Mouse (Mus musculus) erythroblast, embryonic 14.5 days (primary cell): ENCODE data around the gene Cfap44. TPM values are rescaled to one million over a fixed set of nuclear protein-coding genes. Genes with fewer than 3 reads are reported as not detected.
"Not testable (repeated sequence)": the region's sequence is repeated elsewhere in the genome, so short reads cannot be mapped to it uniquely, and the experiment has no call there.

Experiments
- H3K27me3 ChIP-seq: 2 replicates; pipeline ENCODE4 v1.6.1; 2012; ENCODE audit warnings: inconsistent platforms; ENCODE audit not compliant: control insufficient read depth
- H3K36me3 ChIP-seq: 2 replicates; pipeline ENCODE4 v1.6.1; 2012; ENCODE audit warnings: mild to moderate bottlenecking, inconsistent platforms; ENCODE audit not compliant: control insufficient read depth
- H3K4me1 ChIP-seq: 2 replicates; pipeline ENCODE4 v1.6.1; 2012; ENCODE audit warnings: inconsistent platforms; ENCODE audit not compliant: control insufficient read depth
- H3K4me3 ChIP-seq: replicated peaks from 2 replicates; pipeline ENCODE3; 2012; ENCODE audit warnings: moderate library complexity, mild to moderate bottlenecking, inconsistent platforms
- H3K9me3 ChIP-seq: 2 replicates; pipeline ENCODE4 v1.6.1; 2012; ENCODE audit warnings: low read length, inconsistent platforms, mixed read lengths; ENCODE audit not compliant: control insufficient read depth
- GATA1 ChIP-seq: IDR thresholded peaks from 2 replicates; pipeline ENCODE4 v1.6.1; 2012; ENCODE audit warnings: low read length, inconsistent platforms, mixed read lengths
- TAL1 ChIP-seq: IDR thresholded peaks from 3 replicates; pipeline ENCODE4 v1.6.1; 2012; ENCODE audit warnings: low read length, inconsistent platforms, mixed read lengths
- polyA plus RNA-seq: library from polyadenylated mRNA; stranded (reverse); fragments of >175 nt; gene quantifications from 2 replicates; pipeline ENCODE4 v1.2.3, GENCODE M21; 2012

The Cfap44 gene
- polyA plus RNA-seq, 1 experiment: not detected

- no peaks in the 10 kb centered on the region for H3K9me3 ChIP-seq
- TF ChIP-seq GATA1: no peak
These were observed 27.1 kb downstream of the Cfap44 start for GRCm38 (mm10) chr16:44421735-44422134.

DNA sequence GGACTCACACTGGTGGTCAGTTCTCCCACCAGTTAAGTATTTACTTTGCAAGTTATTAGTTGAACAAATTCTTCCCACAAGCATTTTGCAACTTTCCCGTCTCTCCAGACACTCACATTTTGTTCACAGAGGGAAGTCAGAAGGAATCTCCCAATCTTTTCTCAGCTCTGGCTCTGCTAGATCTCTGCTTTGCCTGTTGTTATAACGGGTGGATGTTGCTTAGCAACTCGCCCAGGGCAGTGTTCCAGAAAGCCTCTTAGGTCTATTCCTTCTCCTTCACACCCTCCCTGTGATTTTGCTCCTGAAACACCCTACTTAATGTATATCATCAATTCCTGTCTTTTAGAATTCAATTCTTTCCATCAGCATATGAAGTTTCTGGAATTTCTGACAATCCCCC lies 28.9 kb downstream of the Cfap44 start:
- H3K4me1 ChIP-seq: no peaks in the 10 kb centered on the region
- H3K9me3 ChIP-seq: no peaks in the 10 kb centered on the region
- TF ChIP-seq TAL1 (no peak), GATA1 (no peak)
- H3K4me3 ChIP-seq: no peak overlapping the region
- H3K36me3 ChIP-seq: no peaks in the 10 kb centered on the region
- H3K27me3 ChIP-seq: no peaks in the 10 kb centered on the region

More at GRCm38 (mm10) chr16:44421735-44422134, 27.1 kb downstream of the Cfap44 start:
- Histone ChIP-seq H3K27me3 (no peaks in the 10 kb centered on the region), H3K4me1 (no peaks in the 10 kb centered on the region), H3K4me3 (no peak overlapping the region), H3K36me3 (no peaks in the 10 kb centered on the region)

- H3K4me1 ChIP-seq: no peaks in the 10 kb centered on the region
- H3K4me3 ChIP-seq: no peak overlapping the region
- TF ChIP-seq GATA1 (no peak), TAL1 (no peak)
- H3K36me3 ChIP-seq: no peaks in the 10 kb centered on the region
- H3K27me3 ChIP-seq: no peaks in the 10 kb centered on the region
- no peaks in the 10 kb centered on the region for H3K9me3 ChIP-seq
These were observed 33.9 kb downstream of the Cfap44 start for GRCm38 (mm10) chr16:44428456-44428855.

- H3K4me3 ChIP-seq: no peak overlapping the region
- H3K27me3 ChIP-seq: no peaks in the 10 kb centered on the region
- H3K4me1 ChIP-seq: no peaks in the 10 kb centered on the region
- no peaks in the 10 kb centered on the region for H3K9me3 ChIP-seq
- TF ChIP-seq GATA1 (no peak), TAL1 (no peak)
- no peaks in the 10 kb centered on the region for H3K36me3 ChIP-seq
These were observed 35.4 kb downstream of the Cfap44 start for GRCm38 (mm10) chr16:44430021-44430420.

DNA sequence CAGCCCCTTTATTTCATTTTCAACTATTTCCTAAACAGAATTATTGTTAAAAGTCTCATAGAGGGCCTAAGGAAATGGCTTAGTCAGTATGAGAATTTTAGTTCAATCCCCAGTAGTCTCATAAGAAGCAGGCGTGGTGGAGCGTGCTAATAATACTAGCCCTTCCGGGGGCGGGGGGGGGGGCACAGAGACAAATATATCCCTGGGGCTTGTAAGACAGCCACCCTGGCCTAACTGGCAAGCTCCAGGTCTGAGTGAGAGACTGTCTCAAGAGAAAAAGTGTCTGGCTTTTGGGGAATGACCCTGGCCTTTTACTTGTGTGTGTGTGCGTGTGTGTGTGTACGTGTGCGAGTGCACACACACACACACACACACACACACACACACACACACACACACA lies 40.3 kb downstream of the Cfap44 start:
- H3K27me3 ChIP-seq: no peaks in the 10 kb centered on the region
- H3K36me3 ChIP-seq: no peaks in the 10 kb centered on the region
- H3K4me1 ChIP-seq: no peaks in the 10 kb centered on the region
- no peak for TF ChIP-seq GATA1
- no peak for TF ChIP-seq TAL1
- H3K9me3 ChIP-seq: no peaks in the 10 kb centered on the region
- H3K4me3 ChIP-seq: no peak overlapping the region

DNA sequence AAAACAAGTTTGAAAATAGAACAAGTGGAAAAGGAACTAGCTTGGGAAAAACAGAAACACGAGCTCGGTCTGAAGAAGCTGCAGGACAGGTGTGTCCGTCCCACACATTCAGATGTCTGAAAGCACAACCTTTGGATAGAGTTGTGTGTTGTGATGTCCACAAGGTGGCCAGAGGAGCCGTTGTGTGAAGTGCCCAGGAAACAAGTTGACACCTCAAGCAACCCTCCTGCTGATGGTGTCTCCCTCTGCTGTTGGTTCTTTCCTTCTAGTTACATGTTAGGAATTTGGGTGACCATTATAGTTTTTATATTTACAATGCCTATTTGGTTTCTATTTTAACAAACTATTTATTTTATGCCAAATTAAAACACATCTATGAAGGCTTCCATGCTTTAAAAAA lies 40.9 kb downstream of the Cfap44 start:
- H3K4me3 ChIP-seq: no peak overlapping the region
- no peak for TF ChIP-seq TAL1
- no peak for TF ChIP-seq GATA1
- H3K9me3 ChIP-seq: no peaks in the 10 kb centered on the region
- no peaks in the 10 kb centered on the region for H3K27me3 ChIP-seq
- no peaks in the 10 kb centered on the region for H3K36me3 ChIP-seq
- no peaks in the 10 kb centered on the region for H3K4me1 ChIP-seq

GRCm38 (mm10) chr16:44441913-44442312 lies 47.3 kb downstream of the Cfap44 start:
- H3K9me3 ChIP-seq, H3K4me3 ChIP-seq, H3K36me3 ChIP-seq, H3K4me1 ChIP-seq, H3K27me3 ChIP-seq: not testable (repeated sequence)

DNA sequence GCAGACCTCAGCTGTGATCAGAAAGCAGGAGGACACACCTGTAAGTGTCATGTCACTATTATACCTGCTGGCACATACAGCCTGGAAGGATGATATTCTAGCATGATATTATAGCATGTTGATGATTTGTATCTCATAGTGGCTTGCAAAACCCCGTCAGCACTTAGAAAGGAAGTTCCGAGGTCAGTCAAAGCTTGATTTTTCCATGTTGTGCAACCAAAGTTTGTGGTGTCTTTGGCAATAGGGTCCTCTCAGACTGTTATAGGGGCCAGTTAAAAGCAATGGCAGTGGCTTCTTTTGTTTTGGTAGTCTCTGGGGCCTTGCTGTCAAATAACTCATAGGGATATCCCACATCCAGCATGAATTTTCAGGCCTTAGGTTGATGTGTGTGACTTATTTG lies 63.3 kb downstream of the Cfap44 start:
- no peaks in the 10 kb centered on the region for H3K9me3 ChIP-seq
- H3K4me1 ChIP-seq: no peaks in the 10 kb centered on the region; the same call in 1 of the 2 replicates
- H3K36me3 ChIP-seq: no peaks in the 10 kb centered on the region
- H3K4me3 ChIP-seq: no peak overlapping the region
- TF ChIP-seq GATA1 (no peak), TAL1 (no peak)
- H3K27me3 ChIP-seq: no peaks in the 10 kb centered on the region

GRCm38 (mm10) chr16:44458826-44459225 lies 64.2 kb downstream of the Cfap44 start:
- no peak for TF ChIP-seq TAL1
- no peak for TF ChIP-seq GATA1
- no peaks in the 10 kb centered on the region for H3K36me3 ChIP-seq
- H3K4me1 ChIP-seq: no peaks in the 10 kb centered on the region; the same call in 1 of the 2 replicates
- no peak overlapping the region for H3K4me3 ChIP-seq
- no peaks in the 10 kb centered on the region for H3K9me3 ChIP-seq
- H3K27me3 ChIP-seq: no peaks in the 10 kb centered on the region

DNA sequence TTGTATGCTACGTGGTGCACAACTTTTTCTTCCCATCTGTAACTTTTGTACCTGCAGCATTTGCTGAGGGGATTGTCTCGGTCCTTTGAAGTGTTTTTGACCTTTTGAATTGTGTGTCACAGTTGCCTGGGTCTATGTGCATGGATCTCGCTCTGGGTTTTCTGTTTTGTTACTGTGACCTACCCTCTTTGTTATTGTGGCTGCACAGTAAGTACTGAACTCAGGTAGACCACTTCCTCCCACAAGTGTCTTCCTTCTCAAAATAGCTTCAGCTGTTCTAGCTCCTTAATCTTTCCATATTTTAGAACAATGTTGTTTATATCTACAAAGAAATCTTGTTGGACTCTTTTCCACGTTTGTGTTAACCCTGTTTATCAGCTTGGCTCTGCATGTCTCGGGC lies 66.3 kb downstream of the Cfap44 start:
- no peaks in the 10 kb centered on the region for H3K27me3 ChIP-seq
- no peaks in the 10 kb centered on the region for H3K4me1 ChIP-seq
- TF ChIP-seq TAL1: no peak
- no peak for TF ChIP-seq GATA1
- H3K4me3 ChIP-seq: no peak overlapping the region
- H3K36me3 ChIP-seq: no peaks in the 10 kb centered on the region
- no peaks in the 10 kb centered on the region for H3K9me3 ChIP-seq
